Mouse (Mus musculus) hindbrain, embryonic 12.5 days (tissue): ENCODE data around the gene Hmox2. TPM values are rescaled to one million over a fixed set of nuclear protein-coding genes. Genes with fewer than 3 reads are reported as not detected.

Experiments used
- ATAC-seq: fragments of 200-750 bp; cut with Nextera tagmentation; 2 replicates; pipeline ENCODE4 v1.8.0; 2017; ENCODE audit warnings: moderate TSS enrichment; ENCODE audit not compliant: low FRiP score
- H3K27ac ChIP-seq: fragments of 300-500 bp; sonication (generic); 2 replicates; pipeline ENCODE4 v1.5.1; 2016; ENCODE audit warnings: mild to moderate bottlenecking
- H3K27me3 ChIP-seq: fragments of 300-500 bp; sonication (generic); 2 replicates; pipeline ENCODE4 v1.6.1; 2016; ENCODE audit warnings: mild to moderate bottlenecking
- H3K36me3 ChIP-seq: fragments of 300-500 bp; sonication (generic); 2 replicates; pipeline ENCODE4 v1.6.1; 2016; ENCODE audit warnings: mild to moderate bottlenecking
- H3K4me1 ChIP-seq: fragments of 300-500 bp; sonication (generic); 2 replicates; pipeline ENCODE4 v1.6.1; 2016
- H3K4me2 ChIP-seq: fragments of 300-500 bp; sonication (generic); replicated peaks from 2 replicates; pipeline ENCODE4 v1.6.1; 2016; ENCODE audit warnings: mild to moderate bottlenecking
- H3K4me3 ChIP-seq: fragments of 300-500 bp; sonication (generic); 2 replicates; pipeline ENCODE4 v1.5.1; 2016; ENCODE audit warnings: mild to moderate bottlenecking
- H3K9ac ChIP-seq: fragments of 300-500 bp; sonication (generic); 2 replicates; pipeline ENCODE4 v1.6.1; 2016; ENCODE audit warnings: mild to moderate bottlenecking, moderate library complexity
- H3K9me3 ChIP-seq: fragments of 300-500 bp; sonication (generic); replicated peaks from 2 replicates; pipeline ENCODE4 v1.6.1; 2016; ENCODE audit warnings: mild to moderate bottlenecking
- WGBS: fragments of 180-500 bp; shearing (Covaris S2); methylation state at CpG from one replicate; pipeline ENCODE4 v1.1.7; 2016; 5-methylcytosine and 5-hydroxymethylcytosine counted together
- polyA plus RNA-seq: library from polyadenylated mRNA; unstranded; fragments of >200 nt; fragmentation: Nextera tagmentation; extraction: Ambion mirVana; gene quantifications from 2 replicates; pipeline ENCODE4 v1.2.1, GENCODE M21; 2016

Hmox2 gene
- polyA plus RNA-seq, 1 experiment from 2014 or later = 86.2 TPM

DNA sequence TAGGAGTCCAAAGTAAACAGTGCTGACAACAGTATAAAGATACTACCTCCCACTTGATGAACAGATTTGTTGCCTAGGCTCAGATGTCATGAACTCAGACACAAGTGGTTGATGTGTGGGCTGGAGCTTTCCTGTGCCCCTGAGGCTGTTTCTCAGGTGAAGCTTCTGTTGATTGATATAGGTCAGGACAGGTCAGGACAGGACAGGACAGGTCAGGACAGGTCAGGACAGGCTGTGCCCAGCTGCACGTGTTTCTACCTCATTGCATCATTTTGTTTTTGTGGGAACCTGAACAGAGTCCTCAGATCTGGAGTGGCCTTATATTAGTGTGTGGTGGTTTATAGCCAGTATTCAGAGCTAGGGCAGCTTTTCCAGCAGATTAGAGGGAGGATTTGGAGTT, 23.5 kb upstream of the Hmox2 start:
- H3K36me3 ChIP-seq = peaks cover 96% of the 10 kb centered on the region

DNA sequence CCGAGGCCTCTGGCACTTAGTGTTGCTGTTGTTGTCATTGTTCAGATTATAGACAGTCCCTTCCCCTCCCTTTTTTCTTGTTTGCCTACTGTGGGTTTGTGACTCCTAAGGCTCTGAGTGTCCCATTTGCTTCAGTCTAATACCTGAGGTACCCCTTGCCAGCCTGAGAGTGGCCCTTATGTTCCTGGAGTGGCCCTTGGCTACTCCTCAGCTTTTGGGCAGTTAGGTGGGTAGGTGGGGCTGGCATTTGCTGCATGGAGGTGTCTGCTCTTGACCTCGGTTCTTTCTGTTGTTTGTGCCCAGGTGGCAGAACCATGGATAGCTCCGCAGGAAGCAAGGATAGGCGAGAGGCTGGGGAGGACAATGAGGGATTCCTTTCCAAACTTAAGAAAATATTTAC, 20.6 kb upstream of the Hmox2 start:
- no peak overlapping the region for H3K4me3 ChIP-seq
- no peak overlapping the region for H3K27ac ChIP-seq
- no peak for ATAC-seq
- H3K27me3 ChIP-seq = no peaks in the 10 kb centered on the region
- H3K9ac ChIP-seq = no peak overlapping the region
- 80% methylated on average over 4 of the region's 4 CpGs for WGBS
- no peaks in the 10 kb centered on the region for H3K4me1 ChIP-seq
- no peaks in the 10 kb centered on the region for H3K9me3 ChIP-seq
- peaks cover 97% of the 10 kb centered on the region for H3K36me3 ChIP-seq
- H3K4me2 ChIP-seq = no peak overlapping the region

More for the DNA sequence above, 23.5 kb upstream of the Hmox2 start:
- Histone ChIP-seq H3K9me3 (no peaks in the 10 kb centered on the region), H3K27me3 (no peaks in the 10 kb centered on the region), H3K4me3 (no peak overlapping the region), H3K27ac (no peak overlapping the region), H3K4me2 (no peak overlapping the region), H3K9ac (no peak overlapping the region), H3K4me1 (no peaks in the 10 kb centered on the region)
- 74% methylated on average over 1 of the region's 1 CpGs for WGBS
- ATAC-seq = no peak

DNA sequence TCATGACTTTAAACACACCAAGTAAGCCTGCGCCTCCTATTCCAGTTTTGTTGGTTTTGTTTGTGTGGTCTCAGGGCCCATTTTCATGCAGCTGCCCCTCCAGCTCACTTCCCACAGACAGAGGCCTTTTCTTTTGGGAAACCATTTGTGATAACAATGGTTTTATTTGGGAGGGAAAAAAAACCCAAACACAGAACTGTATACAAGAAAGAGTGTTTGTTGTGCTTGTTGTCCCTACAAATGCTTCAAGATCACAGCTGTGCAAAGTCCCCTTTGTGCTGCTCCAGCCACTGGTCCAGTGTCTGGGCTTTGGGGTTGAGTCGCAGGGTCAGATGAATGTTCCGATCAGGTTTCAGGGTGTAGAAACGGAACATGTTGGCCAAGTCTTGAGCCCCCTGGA, 15.0 kb upstream of the Hmox2 start:
- Histone ChIP-seq H3K4me2 (no peak overlapping the region), H3K4me1 (no peaks in the 10 kb centered on the region), H3K4me3 (no peak overlapping the region), H3K9ac (no peak overlapping the region), H3K9me3 (no peaks in the 10 kb centered on the region), H3K27me3 (no peaks in the 10 kb centered on the region), H3K27ac (no peak overlapping the region), H3K36me3 (peaks cover 94% of the 10 kb centered on the region)
- ATAC-seq = no peak
- WGBS = 93% methylated on average over 4 of the region's 4 CpGs

GRCm38 (mm10) chr16:4713861-4714710, 12.1 kb upstream of the Hmox2 start:
- Histone ChIP-seq H3K27ac (no peak overlapping the region), H3K9me3 (no peaks in the 10 kb centered on the region), H3K27me3 (no peaks in the 10 kb centered on the region), H3K9ac (no peak overlapping the region), H3K36me3 (peaks cover 67% of the 10 kb centered on the region), H3K4me1 (peaks cover 10% of the 10 kb centered on the region), H3K4me3 (no peak overlapping the region), H3K4me2 (no peak overlapping the region)
- ATAC-seq = no peak
- WGBS = 93% methylated on average over 17 of the region's 17 CpGs

- Histone ChIP-seq H3K27me3 (no peaks in the 10 kb centered on the region), H3K36me3 (peaks cover 34% of the 10 kb centered on the region), H3K4me1 (peaks cover 17% of the 10 kb centered on the region), H3K27ac (no peak overlapping the region), H3K4me2 (peak overlapping the region; percentile 69), H3K9ac (peak overlapping the region; percentile 81; the same call in 1 of the 2 replicates), H3K9me3 (no peaks in the 10 kb centered on the region), H3K4me3 (peak overlapping the region; percentile 66)
- WGBS = 69% methylated on average over 3 of the region's 3 CpGs
- ATAC-seq = no peak
Observed at GRCm38 (mm10) chr16:4717866-4718265, 8.3 kb upstream of the Hmox2 start.

DNA sequence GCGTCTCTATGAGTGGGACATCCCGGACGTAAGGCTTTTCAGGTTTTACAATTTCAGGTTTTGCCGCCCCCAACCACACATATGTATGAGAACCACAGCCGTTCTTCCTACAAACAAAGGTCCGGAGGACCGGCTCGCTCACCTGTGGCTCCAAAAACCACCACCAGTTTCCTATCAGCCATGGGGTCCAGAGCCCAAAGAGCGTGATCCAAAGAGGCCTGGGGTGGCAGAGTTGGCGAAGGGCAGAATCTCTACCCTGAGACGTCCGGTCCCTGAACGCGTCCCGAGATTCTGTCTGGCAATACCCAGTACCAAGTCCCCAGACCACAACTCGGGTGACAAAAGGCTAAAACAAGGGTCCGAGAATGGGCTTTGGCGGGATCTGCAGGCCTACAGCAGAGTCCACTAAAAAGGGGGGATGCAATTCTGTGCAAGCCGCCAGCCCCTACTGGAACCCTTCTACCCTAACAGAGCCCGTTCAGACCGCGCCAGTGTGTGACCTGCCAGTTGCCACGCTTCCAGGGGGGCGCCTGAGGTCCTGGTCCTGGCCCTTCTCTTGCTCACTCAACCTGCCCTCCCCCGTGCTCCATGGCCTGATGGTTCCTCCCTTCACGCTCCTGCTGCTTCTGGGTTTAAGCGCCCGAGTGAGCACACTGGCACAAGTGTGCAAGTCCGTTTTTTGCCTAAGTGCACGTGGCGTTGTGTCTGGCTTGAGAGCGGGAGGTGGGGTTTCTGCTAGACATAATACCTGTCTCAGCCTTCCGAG, 7.2 kb upstream of the Hmox2 start, which contains the start of gene Nmral1:
Gene Nmral1 (minus strand): TSS at position 604 of the 766 bp plus-strand sequence.
- H3K27me3 ChIP-seq = no peaks in the 10 kb centered on the region
- peak within 1 kb of the TSS; percentile 66 for H3K4me3 ChIP-seq
- H3K4me1 ChIP-seq = peaks cover 17% of the 10 kb centered on the region
- ATAC-seq = peak; percentile 92
- peak within 1 kb of the TSS; percentile 81 for H3K9ac ChIP-seq
- WGBS = 9% methylated on average over 33 of the region's 33 CpGs
- no peaks in the 10 kb centered on the region for H3K9me3 ChIP-seq
- peak within 1 kb of the TSS; percentile 69 for H3K4me2 ChIP-seq
- peaks cover 23% of the 10 kb centered on the region for H3K36me3 ChIP-seq
- H3K27ac ChIP-seq = peak within 1 kb of the TSS; percentile 87

DNA sequence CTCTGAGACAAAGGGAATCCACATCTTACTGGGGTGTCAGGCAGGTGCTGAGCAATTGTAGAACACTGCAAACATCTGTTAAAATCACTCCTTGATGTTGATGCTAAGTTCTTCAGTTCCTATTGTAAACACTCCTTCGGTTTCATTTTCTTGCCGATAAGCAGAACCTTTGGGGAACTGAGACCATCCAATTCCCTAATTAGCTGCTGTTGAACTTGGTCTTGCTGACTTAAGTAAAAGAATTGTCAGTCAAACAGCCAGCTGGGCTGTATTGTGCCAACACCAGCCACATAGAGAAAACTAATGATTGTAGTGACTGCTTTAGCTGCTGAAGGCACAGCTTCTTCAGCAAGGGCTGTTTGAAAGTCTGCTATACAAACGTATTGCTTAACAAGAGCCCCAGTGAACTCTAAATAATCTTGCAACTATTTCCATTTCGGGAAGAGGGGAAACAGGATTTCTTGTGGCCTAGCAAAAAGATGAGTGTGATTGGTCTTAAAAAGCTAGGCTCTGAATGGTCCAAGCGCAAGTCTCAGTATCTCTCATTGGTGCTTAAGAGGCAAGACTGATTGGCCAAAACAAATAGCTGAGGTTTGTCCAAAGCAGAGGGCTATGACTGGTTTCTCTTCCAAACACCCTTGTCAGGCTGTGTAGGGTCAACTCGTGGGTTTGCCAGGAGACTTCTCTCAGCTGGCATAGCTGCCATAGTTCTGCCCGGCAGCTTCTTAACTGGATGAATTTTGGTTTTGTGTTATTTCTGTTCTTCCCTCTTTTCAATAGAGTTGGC, 3.8 kb upstream of the Hmox2 start:
- Histone ChIP-seq H3K27me3 (no peaks in the 10 kb centered on the region), H3K4me1 (peaks cover 20% of the 10 kb centered on the region), H3K36me3 (no peaks in the 10 kb centered on the region), H3K4me3 (no peak overlapping the region), H3K27ac (no peak overlapping the region), H3K4me2 (no peak overlapping the region), H3K9ac (no peak overlapping the region), H3K9me3 (no peaks in the 10 kb centered on the region)
- ATAC-seq = no peak
- 80% methylated on average over 7 of the region's 7 CpGs for WGBS

GRCm38 (mm10) chr16:4722915-4723209, 3.3 kb upstream of the Hmox2 start:
- no peak overlapping the region for H3K4me3 ChIP-seq
- ATAC-seq = no peak
- no peaks in the 10 kb centered on the region for H3K27me3 ChIP-seq
- H3K27ac ChIP-seq = no peak overlapping the region
- H3K4me2 ChIP-seq = no peak overlapping the region
- H3K9me3 ChIP-seq = no peaks in the 10 kb centered on the region
- H3K36me3 ChIP-seq = no peaks in the 10 kb centered on the region
- H3K9ac ChIP-seq = no peak overlapping the region
- peaks cover 16% of the 10 kb centered on the region for H3K4me1 ChIP-seq
- 70% methylated on average over 3 of the region's 3 CpGs for WGBS

DNA sequence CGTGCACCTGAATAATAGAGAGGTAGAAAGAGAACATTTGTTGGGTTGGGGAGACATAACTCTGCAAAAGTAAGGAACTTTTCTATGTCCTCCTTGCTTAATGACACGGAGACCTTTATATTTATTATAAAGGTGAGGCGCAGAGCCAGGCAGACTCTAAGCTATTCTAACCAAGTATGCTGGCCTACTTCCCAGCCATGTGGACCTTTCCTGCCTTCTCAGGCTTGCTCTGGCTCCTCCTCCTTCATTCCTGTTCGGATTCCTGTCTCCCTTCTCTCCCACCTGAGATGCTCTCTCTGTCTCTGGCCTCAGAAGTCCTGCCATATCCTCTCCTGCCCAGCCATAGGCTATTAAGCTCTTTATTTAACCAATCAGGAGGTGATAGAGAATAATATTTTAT, 895 bp upstream of the Hmox2 start:
- Histone ChIP-seq H3K4me1 (peaks cover 6% of the 10 kb centered on the region), H3K4me3 (no peak overlapping the region), H3K27me3 (no peaks in the 10 kb centered on the region), H3K27ac (no peak overlapping the region), H3K36me3 (no peaks in the 10 kb centered on the region), H3K9ac (no peak overlapping the region), H3K9me3 (no peaks in the 10 kb centered on the region), H3K4me2 (no peak overlapping the region)
- no peak for ATAC-seq
- 82% methylated on average over 4 of the region's 4 CpGs for WGBS

DNA sequence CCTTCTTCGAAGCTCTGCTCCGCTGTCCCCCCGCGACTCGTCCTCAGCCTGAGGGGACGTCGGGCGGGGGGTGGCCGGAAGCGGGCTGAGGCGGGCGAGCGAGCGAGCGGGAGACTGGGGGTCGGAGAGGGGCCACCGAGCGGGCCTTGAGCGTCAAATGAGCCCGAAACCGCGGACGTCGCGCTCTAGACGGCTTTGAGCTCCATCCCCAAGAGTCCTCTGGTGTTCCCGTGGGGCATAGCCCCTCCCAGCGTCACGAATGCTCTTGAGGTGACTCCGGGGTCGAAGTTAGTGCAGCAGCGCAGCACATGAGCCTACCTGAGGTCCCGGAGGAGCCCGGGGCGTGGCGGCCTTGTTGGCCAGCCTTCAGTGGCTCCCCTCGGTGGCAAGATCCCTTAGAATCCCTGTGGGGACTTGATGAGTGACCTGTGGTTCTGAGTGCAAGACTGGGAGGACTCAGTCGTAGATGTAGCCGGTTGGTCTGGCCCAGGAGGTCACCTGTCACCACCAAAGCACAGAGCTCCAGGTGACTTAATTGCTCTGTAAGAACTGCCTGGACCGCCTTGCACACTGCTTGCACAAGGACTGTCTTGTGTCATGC, 467 bp downstream of the Hmox2 start:
- Histone ChIP-seq H3K27me3 (no peaks in the 10 kb centered on the region), H3K9me3 (no peaks in the 10 kb centered on the region), H3K36me3 (no peaks in the 10 kb centered on the region), H3K4me2 (peak overlapping the region; percentile 87), H3K9ac (peak overlapping the region; percentile 88), H3K4me3 (peak overlapping the region; percentile 88), H3K27ac (peak overlapping the region; percentile 84), H3K4me1 (peaks cover 6% of the 10 kb centered on the region)
- under 1% methylated on average over 40 of the region's 40 CpGs for WGBS
- peak; percentile 62 for ATAC-seq

- ATAC-seq = no peak
- H3K4me2 ChIP-seq = peak overlapping the region; percentile 87
- no peak overlapping the region for H3K27ac ChIP-seq
- WGBS = 100% methylated on average over 1 of the region's 1 CpGs
- H3K27me3 ChIP-seq = no peaks in the 10 kb centered on the region
- peaks cover 6% of the 10 kb centered on the region for H3K4me1 ChIP-seq
- no peak overlapping the region for H3K9ac ChIP-seq
- no peak overlapping the region for H3K4me3 ChIP-seq
- no peaks in the 10 kb centered on the region for H3K9me3 ChIP-seq
- H3K36me3 ChIP-seq = no peaks in the 10 kb centered on the region
Observed at GRCm38 (mm10) chr16:4727526-4727925, 1.4 kb downstream of the Hmox2 start.

DNA sequence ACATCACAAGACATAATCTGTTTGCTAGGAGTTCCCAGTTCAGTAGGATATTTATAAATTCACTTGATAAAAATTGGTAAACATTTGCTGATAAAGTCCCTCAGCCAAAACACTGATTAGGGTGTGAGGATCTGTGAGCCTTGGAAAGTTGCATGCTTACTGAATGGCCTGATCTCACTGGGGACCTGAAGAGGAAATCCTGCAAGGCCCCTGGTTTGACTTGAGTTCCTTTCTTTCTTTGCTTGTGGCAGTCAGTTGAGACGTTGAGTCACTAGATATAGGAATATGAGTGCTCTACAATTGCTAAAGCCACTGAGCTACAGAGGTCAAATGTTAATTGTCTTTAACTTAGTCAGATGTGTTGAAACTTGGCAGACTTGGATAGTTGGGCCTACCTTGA, 1.8 kb downstream of the Hmox2 start:
- peaks cover 6% of the 10 kb centered on the region for H3K4me1 ChIP-seq

More for the DNA sequence above, 1.8 kb downstream of the Hmox2 start:
- H3K9ac ChIP-seq = no peak overlapping the region
- no peak overlapping the region for H3K27ac ChIP-seq
- no peak for ATAC-seq
- no peak overlapping the region for H3K4me2 ChIP-seq
- H3K27me3 ChIP-seq = no peaks in the 10 kb centered on the region
- H3K4me3 ChIP-seq = no peak overlapping the region
- 71% methylated on average over 1 of the region's 1 CpGs for WGBS
- H3K36me3 ChIP-seq = no peaks in the 10 kb centered on the region
- H3K9me3 ChIP-seq = no peaks in the 10 kb centered on the region
